Mouse (Mus musculus): ENCODE data around the gene Gsg1l. TPM values are rescaled to one million over a fixed set of nuclear protein-coding genes. Genes with fewer than 3 reads are reported as not detected.

Gene Gsg1l
- polyA plus RNA-seq, 1 experiment from 2014 or later, result 0.70 TPM

GRCm38 (mm10) chr7:125999921-126000320 lies 82.3 kb downstream of the Gsg1l start:
- H3K36me3 ChIP-seq (replicated peaks; ENCODE audit: control insufficient read depth, insufficient read depth, low read depth, low read length), result no peaks in the 10 kb centered on the region
- 87% methylated on average over 3 of the region's 3 CpGs for WGBS
- ATAC-seq (replicated peaks; ENCODE audit: insufficient number of reproducible peaks, low FRiP score, low TSS enrichment, low read depth) (no peak), DNase-seq (ENCODE audit: low spot score) (no peak)
- H3K27me3 ChIP-seq (ENCODE audit: control insufficient read depth, insufficient read depth, low read length), result no peaks in the 10 kb centered on the region
- H3K9me3 ChIP-seq (replicated peaks; ENCODE audit: control insufficient read depth, low read length), result no peaks in the 10 kb centered on the region
- H3K4me2 ChIP-seq (ENCODE audit: low read depth, low read length), result no peak overlapping the region
- H3K4me3 ChIP-seq (ENCODE audit: low read depth, low read length), result no peak overlapping the region
- no peaks in the 10 kb centered on the region for H3K4me1 ChIP-seq (ENCODE audit: control insufficient read depth, insufficient read depth, low read length)
- H3K27ac ChIP-seq (replicated peaks; ENCODE audit: low read depth, low read length), result no peak overlapping the region
- H3K9ac ChIP-seq (replicated peaks; ENCODE audit: low read length), result no peak overlapping the region

GRCm38 (mm10) chr7:125996151-125996550 lies 86.1 kb downstream of the Gsg1l start:
- WGBS, result 93% methylated on average over 1 of the region's 1 CpGs
- Histone ChIP-seq H3K9ac (replicated peaks; ENCODE audit: low read length) (no peak overlapping the region), H3K27me3 (ENCODE audit: control insufficient read depth, insufficient read depth, low read length) (no peaks in the 10 kb centered on the region), H3K4me3 (ENCODE audit: low read depth, low read length) (no peak overlapping the region), H3K4me2 (ENCODE audit: low read depth, low read length) (no peak overlapping the region), H3K4me1 (ENCODE audit: control insufficient read depth, insufficient read depth, low read length) (no peaks in the 10 kb centered on the region), H3K9me3 (replicated peaks; ENCODE audit: control insufficient read depth, low read length) (no peaks in the 10 kb centered on the region), H3K36me3 (replicated peaks; ENCODE audit: control insufficient read depth, insufficient read depth, low read depth, low read length) (no peaks in the 10 kb centered on the region), H3K27ac (replicated peaks; ENCODE audit: low read depth, low read length) (no peak overlapping the region)
- ATAC-seq (replicated peaks; ENCODE audit: insufficient number of reproducible peaks, low FRiP score, low TSS enrichment, low read depth) (no peak), DNase-seq (ENCODE audit: low spot score) (no peak)

- H3K36me3 ChIP-seq (replicated peaks; ENCODE audit: control insufficient read depth, insufficient read depth, low read depth, low read length), result no peaks in the 10 kb centered on the region
- no peak overlapping the region for H3K4me3 ChIP-seq (ENCODE audit: low read depth, low read length)
- no peaks in the 10 kb centered on the region for H3K9me3 ChIP-seq (replicated peaks; ENCODE audit: control insufficient read depth, low read length)
- ATAC-seq (replicated peaks; ENCODE audit: insufficient number of reproducible peaks, low FRiP score, low TSS enrichment, low read depth) (no peak), DNase-seq (ENCODE audit: low spot score) (no peak)
- H3K4me1 ChIP-seq (ENCODE audit: control insufficient read depth, insufficient read depth, low read length), result no peaks in the 10 kb centered on the region; the same call in 1 of the 2 replicates
- no peak overlapping the region for H3K4me2 ChIP-seq (ENCODE audit: low read depth, low read length)
- WGBS, result 71% methylated on average over 6 of the region's 6 CpGs
- H3K27me3 ChIP-seq (ENCODE audit: control insufficient read depth, insufficient read depth, low read length), result no peaks in the 10 kb centered on the region
- H3K9ac ChIP-seq (replicated peaks; ENCODE audit: low read length), result no peak overlapping the region
- no peak overlapping the region for H3K27ac ChIP-seq (replicated peaks; ENCODE audit: low read depth, low read length)
Observed at GRCm38 (mm10) chr7:125992356-125992891, 89.8 kb downstream of the Gsg1l start.

DNA sequence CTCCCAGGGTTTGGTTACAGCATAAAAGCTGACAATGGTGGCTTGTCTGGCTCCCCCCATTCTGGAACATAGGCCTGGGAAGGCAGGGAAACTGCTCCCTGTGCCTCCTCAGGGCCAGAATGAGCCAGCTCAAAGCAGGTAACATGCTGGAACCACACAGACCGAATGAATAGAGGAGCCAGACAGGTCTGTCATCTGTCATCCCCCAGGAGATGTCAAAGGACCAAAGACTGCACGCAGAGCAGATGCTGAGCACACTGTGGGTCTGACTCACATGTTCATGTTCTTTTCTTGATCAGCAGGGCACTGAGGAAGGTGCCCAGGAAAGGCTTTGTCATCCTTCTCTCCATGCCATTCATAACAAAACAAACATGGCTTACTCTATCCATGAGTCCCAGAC lies 90.4 kb downstream of the Gsg1l start:
- no peaks in the 10 kb centered on the region for H3K27me3 ChIP-seq (ENCODE audit: control insufficient read depth, insufficient read depth, low read length)
- H3K36me3 ChIP-seq (replicated peaks; ENCODE audit: control insufficient read depth, insufficient read depth, low read depth, low read length), result no peaks in the 10 kb centered on the region
- no peak overlapping the region for H3K9ac ChIP-seq (replicated peaks; ENCODE audit: low read length)
- ATAC-seq (replicated peaks; ENCODE audit: insufficient number of reproducible peaks, low FRiP score, low TSS enrichment, low read depth) (no peak), DNase-seq (ENCODE audit: low spot score) (no peak)
- WGBS, result 56% methylated on average over 2 of the region's 2 CpGs
- H3K4me2 ChIP-seq (ENCODE audit: low read depth, low read length), result no peak overlapping the region
- no peak overlapping the region for H3K27ac ChIP-seq (replicated peaks; ENCODE audit: low read depth, low read length)
- no peaks in the 10 kb centered on the region; the same call in 1 of the 2 replicates for H3K4me1 ChIP-seq (ENCODE audit: control insufficient read depth, insufficient read depth, low read length)
- no peaks in the 10 kb centered on the region for H3K9me3 ChIP-seq (replicated peaks; ENCODE audit: control insufficient read depth, low read length)
- no peak overlapping the region for H3K4me3 ChIP-seq (ENCODE audit: low read depth, low read length)

GRCm38 (mm10) chr7:125989969-125990368 lies 92.2 kb downstream of the Gsg1l start:
- WGBS, result 78% methylated on average over 7 of the region's 7 CpGs
- no peaks in the 10 kb centered on the region; the same call in 1 of the 2 replicates for H3K4me1 ChIP-seq (ENCODE audit: control insufficient read depth, insufficient read depth, low read length)

GRCm38 (mm10) chr7:125989489-125989888 lies 92.7 kb downstream of the Gsg1l start:
- no peak overlapping the region for H3K27ac ChIP-seq (replicated peaks; ENCODE audit: low read depth, low read length)
- H3K4me2 ChIP-seq (ENCODE audit: low read depth, low read length), result no peak overlapping the region
- H3K27me3 ChIP-seq (ENCODE audit: control insufficient read depth, insufficient read depth, low read length), result no peaks in the 10 kb centered on the region
- no peaks in the 10 kb centered on the region for H3K9me3 ChIP-seq (replicated peaks; ENCODE audit: control insufficient read depth, low read length)
- no peak overlapping the region for H3K9ac ChIP-seq (replicated peaks; ENCODE audit: low read length)
- H3K4me3 ChIP-seq (ENCODE audit: low read depth, low read length), result no peak overlapping the region
- WGBS, result 10% methylated on average over 4 of the region's 4 CpGs
- H3K36me3 ChIP-seq (replicated peaks; ENCODE audit: control insufficient read depth, insufficient read depth, low read depth, low read length), result no peaks in the 10 kb centered on the region
- DNase-seq (ENCODE audit: low spot score) (no peak), ATAC-seq (replicated peaks; ENCODE audit: insufficient number of reproducible peaks, low FRiP score, low TSS enrichment, low read depth) (peak; percentile 21; the same call in 1 of the 2 replicates)
- no peaks in the 10 kb centered on the region; the same call in 1 of the 2 replicates for H3K4me1 ChIP-seq (ENCODE audit: control insufficient read depth, insufficient read depth, low read length)

More at GRCm38 (mm10) chr7:125989969-125990368, 92.2 kb downstream of the Gsg1l start:
- no peak overlapping the region for H3K4me2 ChIP-seq (ENCODE audit: low read depth, low read length)
- no peak overlapping the region for H3K4me3 ChIP-seq (ENCODE audit: low read depth, low read length)
- ATAC-seq (replicated peaks; ENCODE audit: insufficient number of reproducible peaks, low FRiP score, low TSS enrichment, low read depth) (no peak), DNase-seq (ENCODE audit: low spot score) (no peak)
- H3K9ac ChIP-seq (replicated peaks; ENCODE audit: low read length), result no peak overlapping the region
- no peaks in the 10 kb centered on the region for H3K27me3 ChIP-seq (ENCODE audit: control insufficient read depth, insufficient read depth, low read length)
- no peak overlapping the region for H3K27ac ChIP-seq (replicated peaks; ENCODE audit: low read depth, low read length)
- no peaks in the 10 kb centered on the region for H3K9me3 ChIP-seq (replicated peaks; ENCODE audit: control insufficient read depth, low read length)
- no peaks in the 10 kb centered on the region for H3K36me3 ChIP-seq (replicated peaks; ENCODE audit: control insufficient read depth, insufficient read depth, low read depth, low read length)

DNA sequence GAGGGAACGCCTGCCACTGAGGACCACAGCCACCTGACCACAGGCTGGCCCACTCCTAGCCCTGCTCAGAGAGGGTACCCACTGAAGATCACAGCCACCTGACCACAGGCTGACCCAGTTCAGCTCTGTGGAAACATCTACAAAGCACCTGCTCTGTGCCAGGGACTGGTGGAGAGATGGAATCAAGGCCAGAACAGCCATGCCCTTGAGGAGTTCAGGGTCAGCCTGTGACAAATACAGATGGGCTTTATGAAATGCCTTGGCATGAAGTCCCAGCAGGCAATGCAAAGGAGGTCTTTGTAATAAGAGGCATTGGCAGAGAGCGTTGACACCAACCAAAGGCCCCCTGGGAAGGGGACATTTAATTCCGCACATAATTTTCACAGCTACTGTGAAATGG lies 93.9 kb downstream of the Gsg1l start:
- H3K36me3 ChIP-seq (replicated peaks; ENCODE audit: control insufficient read depth, insufficient read depth, low read depth, low read length), result no peaks in the 10 kb centered on the region
- no peaks in the 10 kb centered on the region for H3K9me3 ChIP-seq (replicated peaks; ENCODE audit: control insufficient read depth, low read length)
- WGBS, result 93% methylated on average over 3 of the region's 3 CpGs
- no peaks in the 10 kb centered on the region for H3K27me3 ChIP-seq (ENCODE audit: control insufficient read depth, insufficient read depth, low read length)
- DNase-seq (ENCODE audit: low spot score) (no peak), ATAC-seq (replicated peaks; ENCODE audit: insufficient number of reproducible peaks, low FRiP score, low TSS enrichment, low read depth) (no peak)
- no peak overlapping the region for H3K4me3 ChIP-seq (ENCODE audit: low read depth, low read length)
- no peak overlapping the region for H3K27ac ChIP-seq (replicated peaks; ENCODE audit: low read depth, low read length)
- H3K4me2 ChIP-seq (ENCODE audit: low read depth, low read length), result no peak overlapping the region
- no peak overlapping the region for H3K9ac ChIP-seq (replicated peaks; ENCODE audit: low read length)
- no peaks in the 10 kb centered on the region; the same call in 1 of the 2 replicates for H3K4me1 ChIP-seq (ENCODE audit: control insufficient read depth, insufficient read depth, low read length)

DNA sequence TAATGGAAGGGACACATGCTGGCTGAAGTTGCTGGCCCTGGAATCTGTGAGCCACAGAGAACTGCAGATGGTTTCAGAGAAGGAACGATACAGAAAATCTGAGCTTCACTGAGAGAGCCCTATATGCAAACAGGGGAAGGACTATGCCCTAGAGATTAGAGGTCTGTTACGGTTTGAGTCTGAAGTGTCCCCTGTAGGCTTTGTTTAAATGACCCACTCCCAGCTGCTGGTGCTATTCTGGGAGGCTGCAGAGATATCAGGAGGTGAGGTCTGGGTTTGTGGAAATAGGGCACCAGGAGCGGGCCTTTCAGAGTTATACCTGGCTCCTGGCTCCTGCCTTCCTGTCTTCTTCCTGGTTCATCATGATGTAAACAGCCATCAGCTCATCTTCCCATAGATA lies 95.1 kb downstream of the Gsg1l start:
- Histone ChIP-seq H3K27me3 (ENCODE audit: control insufficient read depth, insufficient read depth, low read length) (no peaks in the 10 kb centered on the region), H3K27ac (replicated peaks; ENCODE audit: low read depth, low read length) (no peak overlapping the region), H3K9ac (replicated peaks; ENCODE audit: low read length) (no peak overlapping the region), H3K4me2 (ENCODE audit: low read depth, low read length) (no peak overlapping the region), H3K36me3 (replicated peaks; ENCODE audit: control insufficient read depth, insufficient read depth, low read depth, low read length) (no peaks in the 10 kb centered on the region), H3K4me3 (ENCODE audit: low read depth, low read length) (no peak overlapping the region), H3K9me3 (replicated peaks; ENCODE audit: control insufficient read depth, low read length) (no peaks in the 10 kb centered on the region), H3K4me1 (ENCODE audit: control insufficient read depth, insufficient read depth, low read length) (no peaks in the 10 kb centered on the region; the same call in 1 of the 2 replicates)
- DNase-seq (ENCODE audit: low spot score) (no peak), ATAC-seq (replicated peaks; ENCODE audit: insufficient number of reproducible peaks, low FRiP score, low TSS enrichment, low read depth) (no peak)
- 86% methylated on average over 3 of the region's 3 CpGs for WGBS

Data from embryonic facial prominence, embryonic 11.5 days (tissue).